Mouse (Mus musculus) forebrain, embryonic 13.5 days (tissue): ENCODE measurements at regions not wholly inside any gene's neighbourhood (a gene's known extent, or its start where the extent isn't known, plus 50 kb on each side); places are given as distances from the start of the nearest gene placed in this dataset.

ENCODE experiments used
- ATAC-seq: fragments of 200-750 bp; cut with Nextera tagmentation; 2 replicates; pipeline ENCODE4 v1.8.0; 2017
- H3K27ac ChIP-seq: fragments of 300-500 bp; sonication (generic); 2 replicates; pipeline ENCODE4 v1.5.1; 2015; ENCODE audit warnings: inconsistent platforms, mild to moderate bottlenecking, moderate library complexity
- H3K27me3 ChIP-seq: fragments of 300-500 bp; sonication (generic); 2 replicates; pipeline ENCODE4 v1.6.1; 2015; ENCODE audit warnings: mild to moderate bottlenecking, inconsistent platforms
- H3K36me3 ChIP-seq: fragments of 300-500 bp; sonication (generic); 2 replicates; pipeline ENCODE4 v1.6.1; 2015; ENCODE audit warnings: mild to moderate bottlenecking, inconsistent platforms; ENCODE audit not compliant: poor library complexity, severe bottlenecking
- H3K4me1 ChIP-seq: fragments of 300-500 bp; sonication (generic); 2 replicates; pipeline ENCODE4 v1.6.1; 2015; ENCODE audit warnings: inconsistent platforms
- H3K4me2 ChIP-seq: fragments of 300-500 bp; sonication (generic); 2 replicates; pipeline ENCODE4 v1.6.1; 2015; ENCODE audit warnings: inconsistent platforms, mild to moderate bottlenecking, moderate library complexity
- H3K4me3 ChIP-seq: fragments of 300-500 bp; sonication (generic); 2 replicates; pipeline ENCODE4 v1.5.1; 2015; ENCODE audit warnings: mild to moderate bottlenecking, inconsistent platforms
- H3K9ac ChIP-seq: fragments of 300-500 bp; sonication (generic); 2 replicates; pipeline ENCODE4 v1.6.1; 2015; ENCODE audit warnings: mild to moderate bottlenecking, inconsistent platforms
- H3K9me3 ChIP-seq: fragments of 300-500 bp; sonication (generic); replicated peaks from 2 replicates; pipeline ENCODE4 v1.6.1; 2016; ENCODE audit warnings: inconsistent platforms
- WGBS: fragments of 180-500 bp; shearing (Covaris S2); methylation state at CpG from one replicate; pipeline ENCODE4 v1.1.7; 2015; 5-methylcytosine and 5-hydroxymethylcytosine counted together

DNA sequence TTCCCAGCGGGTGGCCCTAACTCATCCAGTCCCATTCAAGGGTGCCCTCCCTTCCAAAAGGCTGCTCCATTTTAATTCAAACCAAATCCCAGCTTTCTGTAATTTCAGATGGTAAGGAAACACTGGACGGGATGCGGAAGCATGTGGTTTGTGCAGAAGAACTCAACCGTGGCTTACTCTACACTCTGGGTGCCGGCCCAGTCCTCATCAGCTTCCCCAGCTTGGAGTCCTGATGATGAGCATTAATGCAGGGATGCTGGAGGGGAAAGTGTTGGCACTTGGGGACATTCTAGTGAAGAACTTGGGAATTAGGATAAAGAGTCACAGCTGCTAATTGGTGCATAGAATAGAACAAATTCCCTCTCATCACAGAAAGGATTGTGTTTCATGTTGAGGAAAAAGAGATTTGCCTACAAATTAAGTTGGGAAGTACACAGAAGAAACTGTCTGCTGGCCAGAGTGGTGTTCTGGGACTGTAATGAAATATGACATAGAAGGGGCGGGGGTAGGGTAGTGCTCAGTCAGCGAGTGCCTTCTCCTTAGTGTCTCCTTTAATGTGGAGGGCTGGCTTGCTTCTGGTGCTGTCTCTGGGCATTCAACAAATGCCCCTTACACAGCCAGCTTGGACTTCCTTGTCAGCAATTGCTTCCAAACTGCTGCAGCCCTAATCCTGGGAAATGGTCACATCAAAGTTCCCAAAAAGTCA lies 285.0 kb upstream of the Bmper start:
- Histone ChIP-seq H3K27ac (no peak overlapping the region), H3K9ac (no peak overlapping the region), H3K4me3 (no peak overlapping the region), H3K4me1 (no peaks in the 10 kb centered on the region), H3K4me2 (no peak overlapping the region), H3K27me3 (no peaks in the 10 kb centered on the region), H3K36me3 (no peaks in the 10 kb centered on the region), H3K9me3 (no peaks in the 10 kb centered on the region)
- ATAC-seq, result no peak
- 84% methylated on average over 7 of the region's 7 CpGs for whole genome bisulfite sequencing

DNA sequence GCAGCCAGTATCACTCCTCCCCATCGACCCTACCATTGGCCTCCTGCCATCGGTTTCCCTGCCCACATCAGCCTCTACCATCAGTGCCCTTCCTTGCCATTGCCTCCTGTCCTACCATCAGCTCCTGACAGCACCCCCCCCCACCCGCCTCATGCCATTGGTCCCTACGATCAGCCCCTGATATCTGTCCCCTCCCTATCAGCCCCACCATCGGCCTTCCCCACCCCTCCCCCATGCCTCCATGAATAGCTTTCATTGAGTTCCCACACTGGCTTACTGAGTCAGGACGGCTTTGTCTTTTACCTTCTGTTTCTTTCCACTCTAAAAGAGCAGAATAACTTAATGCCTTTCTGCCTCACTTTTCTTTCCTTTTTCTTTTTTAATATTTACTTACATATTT lies 277.9 kb upstream of the Bmper start:
- no peak for ATAC-seq
- H3K4me2 ChIP-seq, result no peak overlapping the region
- H3K9me3 ChIP-seq, result no peaks in the 10 kb centered on the region
- H3K27me3 ChIP-seq, result no peaks in the 10 kb centered on the region
- H3K27ac ChIP-seq, result no peak overlapping the region
- H3K36me3 ChIP-seq, result no peaks in the 10 kb centered on the region
- no peak overlapping the region for H3K9ac ChIP-seq
- 56% methylated on average over 6 of the region's 6 CpGs for WGBS
- H3K4me1 ChIP-seq, result peaks cover 8% of the 10 kb centered on the region
- H3K4me3 ChIP-seq, result no peak overlapping the region

DNA sequence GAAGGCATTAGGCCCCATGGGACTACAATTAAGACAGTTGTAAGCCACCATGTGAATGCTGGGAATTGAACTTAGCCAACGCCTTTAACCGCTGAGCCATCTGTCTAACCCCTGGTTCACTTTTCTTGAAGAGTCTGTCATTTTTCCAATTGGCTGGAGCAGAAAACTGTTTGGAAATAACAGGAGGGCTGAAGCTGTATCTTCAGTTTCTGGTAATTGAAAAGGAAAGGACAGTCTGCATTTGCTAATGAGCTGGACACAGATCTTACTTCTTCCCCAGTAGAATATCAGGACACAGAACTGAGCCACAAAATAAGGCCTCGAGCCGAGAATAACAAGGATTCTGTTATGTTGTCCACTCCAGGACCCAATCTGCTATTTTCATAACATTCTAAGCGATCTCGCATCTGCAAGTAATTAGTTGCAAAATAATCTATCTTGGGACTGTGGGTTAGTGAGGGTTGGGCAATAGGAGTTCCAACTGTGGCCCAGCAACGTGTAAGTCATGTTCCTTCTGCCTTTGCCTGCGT lies 277.4 kb upstream of the Bmper start:
- Histone ChIP-seq H3K27ac (no peak overlapping the region), H3K27me3 (no peaks in the 10 kb centered on the region), H3K4me2 (no peak overlapping the region), H3K4me3 (no peak overlapping the region), H3K9me3 (no peaks in the 10 kb centered on the region), H3K4me1 (peaks cover 8% of the 10 kb centered on the region), H3K36me3 (no peaks in the 10 kb centered on the region), H3K9ac (no peak overlapping the region)
- ATAC-seq, result no peak
- WGBS, result 76% methylated on average over 8 of the region's 8 CpGs

DNA sequence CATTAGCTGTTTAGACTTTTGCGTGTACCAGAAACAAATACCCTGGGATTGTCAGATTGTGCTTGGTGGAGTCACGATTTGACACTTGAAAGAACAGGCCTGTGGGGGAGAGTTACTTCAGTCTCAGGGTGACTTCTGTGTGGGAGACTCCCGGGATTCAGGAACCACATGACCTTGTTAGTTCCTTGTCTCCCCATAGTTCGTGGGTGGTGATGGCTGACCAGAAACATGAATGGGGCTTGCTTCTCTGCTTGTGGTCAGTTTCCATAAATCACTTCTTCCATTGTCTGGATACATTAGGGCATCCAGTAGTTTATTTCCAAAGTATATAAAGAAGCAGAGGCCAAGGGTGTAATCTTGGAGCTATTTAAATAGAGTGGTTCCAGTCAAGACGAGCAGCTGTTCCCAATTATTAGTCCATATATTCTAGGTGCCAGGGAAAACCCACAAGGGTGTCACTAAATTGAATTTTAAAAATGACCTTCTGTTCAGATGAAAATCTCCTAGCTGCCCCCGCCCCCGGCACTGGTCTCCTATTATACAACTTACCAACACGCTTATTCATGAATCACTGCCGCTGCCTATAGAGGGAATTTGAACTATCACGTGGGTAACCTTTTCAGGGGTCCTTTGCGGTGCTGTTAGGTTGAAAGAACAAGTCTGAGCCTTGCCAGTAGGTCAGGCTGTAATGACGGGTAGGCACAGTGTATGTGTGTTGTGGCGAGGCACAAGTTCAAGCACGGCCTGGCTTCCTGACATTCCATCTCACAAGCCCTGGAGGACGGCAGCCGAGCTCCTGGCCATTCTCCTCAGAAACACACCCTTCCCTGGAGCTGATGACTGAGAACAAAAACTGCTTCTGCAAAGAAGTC lies 270.1 kb upstream of the Bmper start:
- H3K27me3 ChIP-seq, result no peaks in the 10 kb centered on the region
- H3K4me1 ChIP-seq, result no peaks in the 10 kb centered on the region
- WGBS, result 79% methylated on average over 16 of the region's 16 CpGs
- no peak overlapping the region for H3K4me2 ChIP-seq
- no peak overlapping the region for H3K9ac ChIP-seq
- H3K27ac ChIP-seq, result no peak overlapping the region
- no peak for ATAC-seq
- H3K9me3 ChIP-seq, result no peaks in the 10 kb centered on the region
- no peak overlapping the region for H3K4me3 ChIP-seq
- H3K36me3 ChIP-seq, result no peaks in the 10 kb centered on the region

DNA sequence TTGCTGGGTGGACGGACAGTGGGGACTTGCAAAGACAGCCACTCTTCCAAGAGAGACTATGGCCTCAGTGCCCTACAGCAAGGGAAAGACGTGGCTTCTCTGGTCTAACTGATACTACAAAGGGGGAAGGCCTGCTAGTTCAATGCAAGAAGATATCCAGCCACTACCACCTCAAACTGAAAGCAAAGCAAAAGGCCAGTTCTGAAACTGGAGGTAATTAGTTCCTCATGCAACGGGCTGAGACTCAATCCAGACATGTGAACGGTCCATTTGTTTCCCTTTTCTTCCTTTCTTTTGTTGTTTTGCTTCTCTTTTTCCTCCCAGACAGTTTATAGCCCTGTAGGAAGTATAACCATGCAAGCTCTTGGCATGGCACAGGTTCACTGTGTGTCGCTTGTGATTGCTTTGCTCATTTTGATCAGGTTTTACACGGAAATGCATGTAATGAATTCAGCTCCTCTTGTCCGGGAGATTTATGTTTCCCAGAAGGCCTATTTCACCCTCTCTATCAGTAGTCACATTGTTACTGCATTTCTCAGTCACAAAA lies 260.5 kb upstream of the Bmper start:
- Histone ChIP-seq H3K27me3 (no peaks in the 10 kb centered on the region), H3K4me2 (no peak overlapping the region), H3K9me3 (no peaks in the 10 kb centered on the region), H3K36me3 (no peaks in the 10 kb centered on the region), H3K9ac (no peak overlapping the region), H3K4me1 (no peaks in the 10 kb centered on the region), H3K4me3 (no peak overlapping the region), H3K27ac (no peak overlapping the region)
- no peak for ATAC-seq
- 64% methylated on average over 7 of the region's 7 CpGs for WGBS

DNA sequence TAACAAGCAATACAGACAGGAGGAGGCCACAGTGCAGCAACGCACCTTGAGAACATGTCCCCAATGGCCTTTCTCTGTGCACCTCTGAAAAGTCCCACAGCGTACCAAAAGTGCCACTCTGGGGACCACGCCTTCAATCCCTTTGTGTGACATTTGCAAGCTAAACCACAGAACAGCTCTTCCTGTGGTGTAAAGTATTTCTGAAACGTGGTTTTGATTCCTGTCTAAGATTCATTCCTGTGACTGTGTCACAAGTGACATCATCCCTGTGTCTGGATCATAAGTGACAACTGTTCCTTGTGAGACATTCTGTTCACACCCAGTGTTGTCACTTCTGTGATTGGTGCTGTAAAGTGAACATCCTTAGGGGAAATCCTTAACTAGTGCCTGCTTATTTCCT lies 251.6 kb upstream of the Bmper start:
- no peaks in the 10 kb centered on the region for H3K9me3 ChIP-seq
- no peak overlapping the region for H3K4me3 ChIP-seq
- no peaks in the 10 kb centered on the region for H3K36me3 ChIP-seq
- no peaks in the 10 kb centered on the region for H3K27me3 ChIP-seq
- no peaks in the 10 kb centered on the region for H3K4me1 ChIP-seq
- ATAC-seq, result no peak
- no peak overlapping the region for H3K4me2 ChIP-seq
- H3K9ac ChIP-seq, result no peak overlapping the region
- no peak overlapping the region for H3K27ac ChIP-seq
- 84% methylated on average over 4 of the region's 4 CpGs for WGBS

DNA sequence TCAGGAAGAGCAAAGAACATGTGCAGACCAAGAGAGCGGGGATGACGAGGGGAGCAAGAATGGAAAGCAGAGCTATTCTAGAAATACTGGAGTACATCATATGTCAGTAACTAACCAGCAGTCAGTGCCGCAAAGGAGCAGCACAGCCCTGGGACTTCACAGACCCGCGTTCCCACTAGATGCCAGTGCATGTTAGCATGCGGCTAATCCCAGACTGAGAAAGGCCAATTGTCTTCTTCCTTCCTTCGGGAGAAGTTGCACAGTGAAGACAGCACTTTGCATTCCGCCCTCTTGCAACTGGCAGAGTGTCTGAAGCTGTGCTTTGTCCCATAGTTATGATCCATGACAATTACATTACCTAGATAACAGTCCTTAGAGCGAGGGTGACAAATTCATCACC lies 246.1 kb upstream of the Bmper start:
- Histone ChIP-seq H3K27me3 (no peaks in the 10 kb centered on the region), H3K36me3 (no peaks in the 10 kb centered on the region), H3K4me2 (no peak overlapping the region), H3K27ac (no peak overlapping the region), H3K9ac (no peak overlapping the region), H3K4me1 (no peaks in the 10 kb centered on the region), H3K4me3 (no peak overlapping the region), H3K9me3 (no peaks in the 10 kb centered on the region)
- 65% methylated on average over 9 of the region's 9 CpGs for WGBS
- no peak for ATAC-seq

DNA sequence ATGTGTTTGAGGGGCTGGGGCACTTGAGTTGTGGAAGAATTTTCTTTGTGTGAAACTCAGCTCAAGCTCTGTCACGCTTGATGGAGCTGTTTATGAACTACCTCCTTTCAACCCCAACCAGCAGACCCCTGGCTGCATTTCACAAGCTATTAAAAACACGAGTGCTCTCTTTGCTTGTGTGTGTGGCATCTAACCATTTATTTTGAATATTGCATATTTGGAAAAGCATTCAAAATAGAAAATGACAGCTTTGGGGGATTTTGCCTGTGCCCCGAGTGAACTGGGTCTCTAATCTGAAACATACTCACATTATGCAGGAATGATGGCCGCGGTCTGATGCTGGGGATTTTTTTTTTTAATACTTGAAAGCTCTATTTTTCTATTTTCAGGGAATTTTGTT lies 243.2 kb upstream of the Bmper start:
- Histone ChIP-seq H3K9ac (no peak overlapping the region), H3K27ac (no peak overlapping the region), H3K9me3 (no peaks in the 10 kb centered on the region), H3K4me1 (no peaks in the 10 kb centered on the region), H3K27me3 (no peaks in the 10 kb centered on the region), H3K36me3 (no peaks in the 10 kb centered on the region), H3K4me2 (no peak overlapping the region), H3K4me3 (no peak overlapping the region)
- no peak for ATAC-seq
- 72% methylated on average over 5 of the region's 5 CpGs for WGBS

DNA sequence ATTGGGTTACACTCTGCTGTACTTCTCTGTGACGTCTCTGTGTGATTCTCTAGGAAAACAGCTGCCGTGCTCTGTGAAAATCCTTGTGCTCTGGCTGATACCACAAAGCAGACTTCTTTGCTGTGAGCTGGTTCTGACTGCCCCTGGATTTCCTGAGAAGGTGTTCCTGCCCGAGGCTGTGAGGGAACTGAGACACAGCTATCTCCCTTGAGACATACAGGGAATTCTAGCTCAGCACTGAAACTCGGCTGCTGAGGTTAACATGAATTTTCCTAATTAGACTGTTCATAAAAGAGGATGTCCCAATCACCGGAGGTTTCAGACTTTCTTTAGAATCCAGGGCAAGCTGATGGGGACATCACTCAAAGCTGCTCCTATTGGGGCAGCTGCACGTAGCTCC lies 233.4 kb upstream of the Bmper start:
- WGBS, result 77% methylated on average over 6 of the region's 6 CpGs
- no peaks in the 10 kb centered on the region for H3K36me3 ChIP-seq
- no peaks in the 10 kb centered on the region for H3K9me3 ChIP-seq
- no peaks in the 10 kb centered on the region for H3K27me3 ChIP-seq
- H3K27ac ChIP-seq, result no peak overlapping the region
- no peak overlapping the region for H3K4me2 ChIP-seq
- ATAC-seq, result no peak
- H3K4me1 ChIP-seq, result no peaks in the 10 kb centered on the region
- no peak overlapping the region for H3K4me3 ChIP-seq
- no peak overlapping the region for H3K9ac ChIP-seq

DNA sequence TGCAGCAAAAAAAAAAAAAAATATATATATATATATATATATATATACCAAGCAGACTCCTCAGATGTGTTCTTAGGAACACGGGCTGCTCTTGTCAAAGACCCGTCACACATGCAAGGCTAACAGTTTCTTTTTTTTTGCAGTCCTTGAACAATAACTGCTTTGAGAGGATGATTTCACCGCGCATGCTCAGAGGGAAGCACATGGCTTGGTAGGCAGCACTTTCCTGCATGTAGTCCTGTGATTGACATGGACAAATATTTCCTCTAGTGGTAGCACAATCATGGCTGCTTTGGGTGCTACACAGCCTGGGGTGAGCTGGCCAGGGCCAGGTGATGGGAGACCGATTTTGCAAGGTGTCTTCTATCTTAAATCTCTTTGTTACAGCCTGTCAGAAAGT lies 229.3 kb upstream of the Bmper start:
- WGBS, result 86% methylated on average over 5 of the region's 5 CpGs
- H3K4me2 ChIP-seq, result no peak overlapping the region
- no peak overlapping the region for H3K27ac ChIP-seq
- H3K27me3 ChIP-seq, result no peaks in the 10 kb centered on the region
- H3K9me3 ChIP-seq, result no peaks in the 10 kb centered on the region
- H3K36me3 ChIP-seq, result no peaks in the 10 kb centered on the region
- no peaks in the 10 kb centered on the region for H3K4me1 ChIP-seq
- no peak overlapping the region for H3K9ac ChIP-seq
- ATAC-seq, result no peak
- no peak overlapping the region for H3K4me3 ChIP-seq

DNA sequence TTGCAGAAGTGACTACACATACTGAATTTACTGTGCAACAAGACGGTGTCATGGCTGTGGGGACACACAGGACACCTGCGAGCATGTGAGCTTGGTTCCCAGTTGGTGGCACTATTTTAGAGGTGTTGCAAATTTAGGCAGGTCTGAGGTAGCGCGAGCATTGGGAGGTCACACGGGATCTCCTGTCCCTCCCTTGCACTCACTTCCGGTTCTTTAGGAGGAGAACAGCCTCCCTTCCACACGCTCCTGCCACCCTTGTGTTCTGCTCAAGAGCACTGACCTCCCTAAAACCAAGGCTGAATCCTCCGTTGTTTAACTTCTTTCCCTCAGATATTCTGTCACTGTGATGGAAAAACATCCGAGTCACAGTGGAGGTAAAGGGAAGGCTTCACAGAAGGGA lies 227.3 kb upstream of the Bmper start:
- WGBS, result 80% methylated on average over 9 of the region's 9 CpGs
- H3K27me3 ChIP-seq, result no peaks in the 10 kb centered on the region

DNA sequence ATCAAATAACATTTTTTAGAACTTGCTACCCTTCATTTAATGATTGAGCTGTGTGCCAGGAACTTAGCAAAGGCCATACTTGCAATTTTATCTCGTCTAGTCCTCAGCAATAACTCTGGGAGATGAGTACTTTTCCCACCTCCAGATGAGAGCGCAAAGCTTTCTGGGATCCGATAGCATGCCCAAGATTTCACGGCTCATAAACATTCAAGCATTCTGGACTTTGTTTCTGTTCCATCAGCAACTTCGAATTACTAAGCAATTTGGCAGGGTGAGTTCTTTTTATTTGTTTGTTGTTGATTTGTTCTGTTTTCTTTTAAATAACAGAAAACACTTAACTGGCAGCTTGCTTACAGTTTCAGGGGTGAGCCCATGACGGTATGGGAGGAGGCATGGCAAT lies 224.6 kb upstream of the Bmper start:
- Histone ChIP-seq H3K4me1 (no peaks in the 10 kb centered on the region), H3K9me3 (no peaks in the 10 kb centered on the region), H3K4me2 (no peak overlapping the region), H3K36me3 (no peaks in the 10 kb centered on the region), H3K9ac (no peak overlapping the region), H3K27ac (no peak overlapping the region), H3K4me3 (no peak overlapping the region), H3K27me3 (no peaks in the 10 kb centered on the region)
- 87% methylated on average over 6 of the region's 6 CpGs for WGBS
- no peak for ATAC-seq

More for the DNA sequence above, 227.3 kb upstream of the Bmper start:
- Histone ChIP-seq H3K4me1 (no peaks in the 10 kb centered on the region), H3K36me3 (no peaks in the 10 kb centered on the region), H3K9ac (no peak overlapping the region), H3K27ac (no peak overlapping the region), H3K4me3 (no peak overlapping the region), H3K4me2 (no peak overlapping the region), H3K9me3 (no peaks in the 10 kb centered on the region)
- no peak for ATAC-seq
